Mouse (Mus musculus) hindbrain, embryonic 14.5 days (tissue): ENCODE measurements around the gene Cdca7l. TPM values are rescaled to one million over a fixed set of nuclear protein-coding genes. Genes with fewer than 3 reads are reported as not detected.

ENCODE experiments used
- ATAC-seq: fragments of 200-750 bp; cut with Nextera tagmentation; 2 replicates; pipeline ENCODE4 v1.8.0; 2017; ENCODE audit warnings: moderate number of reproducible peaks, mild to moderate bottlenecking, moderate TSS enrichment, moderate library complexity; ENCODE audit not compliant: low FRiP score
- DNase-seq: peaks from one replicate; pipeline ENCODE4 v3.0.0-alpha.2; 2015; ENCODE audit warnings: low spot score
- H3K27ac ChIP-seq: fragments of 300-500 bp; sonication (generic); 2 replicates; pipeline ENCODE4 v1.5.1; 2014; ENCODE audit warnings: mild to moderate bottlenecking, moderate library complexity
- H3K27me3 ChIP-seq: fragments of 300-500 bp; sonication (generic); 2 replicates; pipeline ENCODE4 v1.6.1; 2014; ENCODE audit warnings: mild to moderate bottlenecking, low read length, mixed read lengths; ENCODE audit not compliant: control insufficient read depth, insufficient read depth
- H3K36me3 ChIP-seq: fragments of 300-500 bp; sonication (generic); replicated peaks from 2 replicates; pipeline ENCODE4 v1.6.1; 2014; ENCODE audit not compliant: control insufficient read depth, insufficient read depth
- H3K4me1 ChIP-seq: fragments of 300-500 bp; sonication (generic); replicated peaks from 2 replicates; pipeline ENCODE4 v1.6.1; 2014; ENCODE audit warnings: antibody characterized with exemption, low read length, mixed read lengths; ENCODE audit not compliant: control insufficient read depth, insufficient read depth
- H3K4me2 ChIP-seq: fragments of 300-500 bp; sonication (generic); replicated peaks from 2 replicates; pipeline ENCODE4 v1.6.1; 2014; ENCODE audit warnings: mild to moderate bottlenecking, moderate library complexity
- H3K4me3 ChIP-seq: fragments of 300-500 bp; sonication (generic); replicated peaks from 2 replicates; pipeline ENCODE4 v1.5.1; 2014; ENCODE audit warnings: mild to moderate bottlenecking, low read length
- H3K9ac ChIP-seq: fragments of 300-500 bp; sonication (generic); 2 replicates; pipeline ENCODE4 v1.6.1; 2014
- H3K9me3 ChIP-seq: fragments of 300-500 bp; sonication (generic); 2 replicates; pipeline ENCODE4 v1.6.1; 2016; ENCODE audit warnings: low read length; ENCODE audit not compliant: control insufficient read depth
- WGBS: fragments of 180-500 bp; shearing (Covaris S2); extraction: QIAGEN DNeasy Blood & Tissue Kit; methylation state at CpG from one replicate; pipeline ENCODE4 v1.1.7; 2014; 5-methylcytosine and 5-hydroxymethylcytosine counted together
- polyA plus RNA-seq: library from polyadenylated mRNA; unstranded; fragments of >200 nt; fragmentation: Nextera tagmentation; extraction: Ambion mirVana; gene quantifications from 2 replicates; pipeline ENCODE4 v1.2.1, GENCODE M21; 2014

Cdca7l gene
- polyA plus RNA-seq, 1 experiment from 2014 or later = 4.9 TPM

- 5% methylated on average over 2 of the region's 2 CpGs for WGBS
Observed at GRCm38 (mm10) chr12:117772638-117773037, 31.5 kb upstream of the Cdca7l start.

GRCm38 (mm10) chr12:117776841-117777240 is 27.2 kb upstream of the Cdca7l start:
- Histone ChIP-seq H3K9me3 (no peaks in the 10 kb centered on the region), H3K9ac (no peak overlapping the region), H3K27ac (no peak overlapping the region), H3K4me3 (no peak overlapping the region), H3K4me1 (no peaks in the 10 kb centered on the region), H3K36me3 (no peaks in the 10 kb centered on the region), H3K27me3 (no peaks in the 10 kb centered on the region), H3K4me2 (no peak overlapping the region)
- WGBS = 69% methylated on average over 5 of the region's 5 CpGs
- ATAC-seq (no peak), DNase-seq (no peak)

More at GRCm38 (mm10) chr12:117772638-117773037, 31.5 kb upstream of the Cdca7l start:
- Histone ChIP-seq H3K9ac (no peak overlapping the region), H3K9me3 (no peaks in the 10 kb centered on the region), H3K4me1 (no peaks in the 10 kb centered on the region), H3K36me3 (no peaks in the 10 kb centered on the region), H3K27me3 (no peaks in the 10 kb centered on the region), H3K4me2 (no peak overlapping the region), H3K27ac (no peak overlapping the region), H3K4me3 (no peak overlapping the region)
- ATAC-seq = peak; percentile 39; the same call in 1 of the 2 replicates
- peak; percentile 86 for DNase-seq

- no peak overlapping the region for H3K9ac ChIP-seq
- no peak overlapping the region for H3K4me2 ChIP-seq
- no peaks in the 10 kb centered on the region for H3K4me1 ChIP-seq
- DNase-seq (no peak), ATAC-seq (no peak)
- 32% methylated on average over 2 of the region's 2 CpGs for WGBS
- no peaks in the 10 kb centered on the region for H3K9me3 ChIP-seq
- H3K36me3 ChIP-seq = no peaks in the 10 kb centered on the region
- no peaks in the 10 kb centered on the region for H3K27me3 ChIP-seq
- no peak overlapping the region for H3K27ac ChIP-seq
- no peak overlapping the region for H3K4me3 ChIP-seq
Observed at GRCm38 (mm10) chr12:117781360-117781759, 22.7 kb upstream of the Cdca7l start.

DNA sequence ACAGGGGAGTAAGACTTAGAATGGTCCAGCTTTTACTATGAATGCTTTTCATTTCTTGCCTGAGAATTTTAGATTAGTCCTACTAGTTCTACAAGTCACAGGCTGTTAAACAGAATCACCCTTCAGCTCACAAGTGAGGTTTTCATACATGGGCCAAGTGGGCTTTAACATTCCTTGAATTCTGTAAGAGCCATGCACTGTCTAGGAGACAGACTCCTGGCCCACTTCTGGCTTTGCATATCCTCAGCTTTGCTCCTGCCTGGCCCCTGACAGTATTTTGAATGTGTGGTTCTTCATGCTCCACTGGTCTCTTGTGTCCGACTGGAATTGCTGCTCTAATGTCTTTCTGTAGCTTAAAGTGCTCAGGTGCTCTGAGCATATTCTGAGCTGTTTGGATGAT is 20.7 kb upstream of the Cdca7l start:
- Histone ChIP-seq H3K36me3 (no peaks in the 10 kb centered on the region), H3K4me2 (no peak overlapping the region), H3K27me3 (no peaks in the 10 kb centered on the region), H3K9me3 (no peaks in the 10 kb centered on the region), H3K27ac (no peak overlapping the region), H3K4me3 (no peak overlapping the region), H3K4me1 (peaks cover under 1% of the 10 kb centered on the region; the same call in 1 of the 2 replicates), H3K9ac (no peak overlapping the region)
- no peak for ATAC-seq
- no peak for DNase-seq
- 34% methylated on average over 1 of the region's 1 CpGs for WGBS

DNA sequence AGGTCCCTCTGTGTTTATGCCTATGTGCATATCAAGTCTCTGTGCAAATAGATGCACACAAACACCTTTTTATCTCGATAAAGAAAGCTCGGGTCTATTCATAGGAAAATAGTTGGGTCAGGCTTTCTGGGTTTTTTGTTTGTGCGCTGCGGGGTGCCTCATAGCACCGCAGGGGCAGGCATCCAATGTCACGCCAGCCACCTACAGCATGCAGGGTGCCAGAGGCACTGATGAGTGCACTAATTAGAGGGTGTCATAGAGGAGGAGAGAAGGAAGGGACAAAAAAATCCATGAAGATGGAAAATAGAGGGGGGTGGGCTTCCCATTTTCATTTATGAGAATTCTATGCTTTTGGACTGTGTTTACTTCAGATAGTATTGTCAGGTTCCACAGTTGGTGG is 17.5 kb upstream of the Cdca7l start:
- H3K4me3 ChIP-seq = no peak overlapping the region
- H3K4me2 ChIP-seq = no peak overlapping the region
- DNase-seq = no peak
- no peaks in the 10 kb centered on the region for H3K36me3 ChIP-seq
- no peaks in the 10 kb centered on the region for H3K9me3 ChIP-seq
- WGBS = 21% methylated on average over 6 of the region's 6 CpGs
- no peaks in the 10 kb centered on the region for H3K27me3 ChIP-seq
- peaks cover 3% of the 10 kb centered on the region; the same call in 1 of the 2 replicates for H3K4me1 ChIP-seq
- ATAC-seq = no peak
- no peak overlapping the region for H3K27ac ChIP-seq
- H3K9ac ChIP-seq = no peak overlapping the region

GRCm38 (mm10) chr12:117788513-117789011 is 15.5 kb upstream of the Cdca7l start:
- Histone ChIP-seq H3K4me1 (peaks cover 3% of the 10 kb centered on the region; the same call in 1 of the 2 replicates), H3K4me3 (peak overlapping the region; percentile 18; the same call in 1 of the 2 replicates), H3K9me3 (no peaks in the 10 kb centered on the region), H3K4me2 (peak overlapping the region; percentile 51), H3K36me3 (no peaks in the 10 kb centered on the region), H3K9ac (no peak overlapping the region; the same call in 1 of the 2 replicates), H3K27ac (no peak overlapping the region), H3K27me3 (no peaks in the 10 kb centered on the region)
- ATAC-seq (peak; percentile 51), DNase-seq (no peak)
- 9% methylated on average over 24 of the region's 24 CpGs for WGBS

GRCm38 (mm10) chr12:117789017-117789416 is 15.1 kb upstream of the Cdca7l start:
- Histone ChIP-seq H3K27ac (no peak overlapping the region), H3K9ac (no peak overlapping the region), H3K4me2 (peak overlapping the region; percentile 51), H3K9me3 (no peaks in the 10 kb centered on the region), H3K27me3 (no peaks in the 10 kb centered on the region), H3K36me3 (no peaks in the 10 kb centered on the region), H3K4me1 (peaks cover 3% of the 10 kb centered on the region; the same call in 1 of the 2 replicates), H3K4me3 (no peak overlapping the region)
- WGBS = 18% methylated on average over 7 of the region's 7 CpGs
- ATAC-seq (no peak; the same call in 1 of the 2 replicates), DNase-seq (no peak)

DNA sequence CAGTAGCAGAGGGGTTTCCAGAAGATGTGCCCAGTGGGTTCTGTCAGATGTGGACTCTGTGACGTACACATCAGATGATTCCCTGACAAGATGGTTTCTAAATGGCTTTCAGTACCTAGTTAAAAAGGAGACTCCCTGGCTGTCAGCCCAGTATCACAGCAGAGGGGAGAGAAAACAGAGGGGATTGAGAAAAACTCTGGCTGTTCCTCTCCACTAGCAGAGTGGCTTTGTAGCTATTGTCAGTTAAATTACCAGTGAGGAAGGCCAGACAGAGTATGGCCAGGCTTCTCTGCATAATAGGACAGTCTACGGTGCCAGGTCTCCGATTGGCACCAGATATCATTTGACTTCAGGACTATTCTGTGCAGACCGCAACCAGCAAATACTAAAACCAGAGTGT is 8.8 kb upstream of the Cdca7l start:
- no peaks in the 10 kb centered on the region for H3K27me3 ChIP-seq

DNA sequence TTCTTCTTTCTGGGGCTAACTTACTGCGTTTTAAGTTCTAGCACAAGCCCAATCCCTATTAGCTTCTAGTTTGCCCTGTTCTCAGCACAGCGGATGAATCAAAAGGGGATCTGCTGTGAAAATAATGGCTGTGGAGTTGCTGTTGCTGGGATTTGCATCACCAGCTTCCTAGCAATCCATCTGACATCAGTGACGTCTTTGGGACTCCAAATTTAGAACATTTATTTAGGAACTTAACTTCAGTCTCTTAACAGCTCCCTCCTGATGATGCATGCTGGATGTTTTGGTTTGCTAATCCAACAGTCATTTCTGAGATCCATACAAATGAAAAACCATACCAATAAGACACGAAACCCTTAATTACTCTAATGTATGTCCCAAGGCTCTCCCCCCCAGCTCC is 1.5 kb downstream of the Cdca7l start:
- Histone ChIP-seq H3K4me3 (no peak overlapping the region), H3K4me1 (peaks cover 39% of the 10 kb centered on the region), H3K9ac (no peak overlapping the region), H3K36me3 (no peaks in the 10 kb centered on the region), H3K27me3 (peaks cover 8% of the 10 kb centered on the region), H3K27ac (no peak overlapping the region), H3K9me3 (no peaks in the 10 kb centered on the region), H3K4me2 (peak overlapping the region; percentile 39)
- 70% methylated on average over 4 of the region's 4 CpGs for WGBS
- no peak for DNase-seq
- no peak for ATAC-seq

More for the DNA sequence above, 8.8 kb upstream of the Cdca7l start:
- H3K9me3 ChIP-seq = no peaks in the 10 kb centered on the region
- ATAC-seq (peak; percentile 48; the same call in 1 of the 2 replicates), DNase-seq (no peak)
- WGBS = 63% methylated on average over 4 of the region's 4 CpGs
- H3K27ac ChIP-seq = no peak overlapping the region
- no peaks in the 10 kb centered on the region for H3K36me3 ChIP-seq
- H3K4me3 ChIP-seq = no peak overlapping the region
- no peaks in the 10 kb centered on the region for H3K4me1 ChIP-seq
- no peak overlapping the region for H3K4me2 ChIP-seq
- H3K9ac ChIP-seq = no peak overlapping the region
